Mouse (Mus musculus) hindbrain, embryonic 14.5 days (tissue): Measurements from ENCODE around the gene Mmp14. TPM values are rescaled to one million over a fixed set of nuclear protein-coding genes. Genes with fewer than 3 reads are reported as not detected.

ENCODE experiments used
- ATAC-seq: fragments of 200-750 bp; cut with Nextera tagmentation; 2 replicates; pipeline ENCODE4 v1.8.0; 2017; ENCODE audit warnings: moderate number of reproducible peaks, mild to moderate bottlenecking, moderate TSS enrichment, moderate library complexity; ENCODE audit not compliant: low FRiP score
- DNase-seq: peaks from one replicate; pipeline ENCODE4 v3.0.0-alpha.2; 2015; ENCODE audit warnings: low spot score
- H3K27ac ChIP-seq: fragments of 300-500 bp; sonication (generic); 2 replicates; pipeline ENCODE4 v1.5.1; 2014; ENCODE audit warnings: mild to moderate bottlenecking, moderate library complexity
- H3K27me3 ChIP-seq: fragments of 300-500 bp; sonication (generic); 2 replicates; pipeline ENCODE4 v1.6.1; 2014; ENCODE audit warnings: mild to moderate bottlenecking, low read length, mixed read lengths; ENCODE audit not compliant: control insufficient read depth, insufficient read depth
- H3K36me3 ChIP-seq: fragments of 300-500 bp; sonication (generic); replicated peaks from 2 replicates; pipeline ENCODE4 v1.6.1; 2014; ENCODE audit not compliant: control insufficient read depth, insufficient read depth
- H3K4me1 ChIP-seq: fragments of 300-500 bp; sonication (generic); replicated peaks from 2 replicates; pipeline ENCODE4 v1.6.1; 2014; ENCODE audit warnings: antibody characterized with exemption, low read length, mixed read lengths; ENCODE audit not compliant: control insufficient read depth, insufficient read depth
- H3K4me2 ChIP-seq: fragments of 300-500 bp; sonication (generic); replicated peaks from 2 replicates; pipeline ENCODE4 v1.6.1; 2014; ENCODE audit warnings: mild to moderate bottlenecking, moderate library complexity
- H3K4me3 ChIP-seq: fragments of 300-500 bp; sonication (generic); replicated peaks from 2 replicates; pipeline ENCODE4 v1.5.1; 2014; ENCODE audit warnings: mild to moderate bottlenecking, low read length
- H3K9ac ChIP-seq: fragments of 300-500 bp; sonication (generic); 2 replicates; pipeline ENCODE4 v1.6.1; 2014
- H3K9me3 ChIP-seq: fragments of 300-500 bp; sonication (generic); 2 replicates; pipeline ENCODE4 v1.6.1; 2016; ENCODE audit warnings: low read length; ENCODE audit not compliant: control insufficient read depth
- WGBS: fragments of 180-500 bp; shearing (Covaris S2); extraction: QIAGEN DNeasy Blood & Tissue Kit; methylation state at CpG from one replicate; pipeline ENCODE4 v1.1.7; 2014; 5-methylcytosine and 5-hydroxymethylcytosine counted together
- polyA plus RNA-seq: library from polyadenylated mRNA; unstranded; fragments of >200 nt; fragmentation: Nextera tagmentation; extraction: Ambion mirVana; gene quantifications from 2 replicates; pipeline ENCODE4 v1.2.1, GENCODE M21; 2014

The Mmp14 gene
- polyA plus RNA-seq, 1 experiment from 2014 or later, result 43.6 TPM

DNA sequence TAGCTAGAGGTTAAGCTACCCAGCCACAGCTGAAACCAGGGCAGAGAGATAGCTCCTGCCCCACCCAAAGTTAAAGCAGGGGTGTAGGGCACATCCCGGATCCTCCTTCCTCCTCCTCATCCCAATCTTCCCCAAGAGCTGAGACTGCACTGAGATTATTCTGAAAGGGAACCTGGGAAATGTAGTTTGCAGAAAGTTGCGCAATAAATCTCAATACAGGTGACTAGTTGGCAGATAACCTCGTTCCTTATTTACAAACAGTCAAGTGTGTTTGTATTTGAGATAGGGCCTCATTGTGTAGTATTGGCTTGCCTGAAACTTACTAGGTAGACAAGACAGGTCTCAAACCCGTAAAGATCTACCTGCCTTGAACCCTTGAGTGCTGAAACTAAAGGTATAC, 30.7 kb downstream of the Mmp14 start:
- H3K4me1 ChIP-seq, result peaks cover 8% of the 10 kb centered on the region
- WGBS, result 92% methylated on average over 4 of the region's 4 CpGs
- DNase-seq (no peak), ATAC-seq (no peak)
- no peak overlapping the region for H3K27ac ChIP-seq
- H3K9ac ChIP-seq, result no peak overlapping the region
- no peak overlapping the region for H3K4me2 ChIP-seq
- no peaks in the 10 kb centered on the region for H3K9me3 ChIP-seq
- peaks cover 4% of the 10 kb centered on the region; the same call in 1 of the 2 replicates for H3K36me3 ChIP-seq
- H3K4me3 ChIP-seq, result no peak overlapping the region
- H3K27me3 ChIP-seq, result no peaks in the 10 kb centered on the region

DNA sequence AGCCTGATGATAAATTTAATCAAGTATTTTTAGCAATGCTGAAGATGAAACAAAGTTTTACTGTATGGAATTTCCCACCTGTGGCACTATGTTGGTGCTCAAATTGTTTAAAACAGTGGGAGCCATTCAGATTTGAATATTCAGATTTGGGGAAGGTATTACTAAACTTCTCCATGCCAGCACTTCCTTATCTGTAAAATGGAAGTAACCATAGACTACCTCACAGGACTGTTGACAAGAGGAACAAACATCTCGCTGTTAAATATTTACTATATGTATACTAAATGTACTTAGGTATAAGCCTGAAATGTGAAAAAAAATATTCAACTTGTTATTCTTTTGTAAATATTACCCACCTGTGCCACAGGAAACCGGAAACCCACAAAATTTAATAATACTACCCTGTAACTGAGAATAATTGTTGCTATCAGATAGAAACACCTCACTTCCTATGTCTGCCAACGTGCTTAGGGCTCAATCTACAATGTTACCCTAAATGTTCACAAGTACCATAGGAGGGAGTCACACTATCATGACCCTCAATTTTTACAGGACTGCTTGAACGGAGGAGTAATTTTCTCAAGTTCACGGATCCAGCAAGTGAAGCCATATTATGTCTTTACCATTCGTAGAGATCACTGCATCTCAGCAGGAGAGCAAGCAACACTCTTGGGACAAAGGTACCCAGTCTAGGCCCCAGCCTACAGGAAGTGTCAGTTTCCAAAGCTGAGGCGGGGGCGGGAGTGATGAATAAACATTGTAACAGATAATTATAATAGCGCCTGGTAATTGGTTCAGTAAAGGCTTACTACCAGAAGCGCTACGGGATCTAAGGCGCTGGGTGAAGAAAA, 31.9 kb downstream of the Mmp14 start:
- Histone ChIP-seq H3K9me3 (no peaks in the 10 kb centered on the region), H3K4me1 (peaks cover 8% of the 10 kb centered on the region), H3K4me3 (peak overlapping the region; percentile 60), H3K4me2 (peak overlapping the region; percentile 89), H3K9ac (peak overlapping the region; percentile 69), H3K36me3 (peaks cover 15% of the 10 kb centered on the region), H3K27ac (peak overlapping the region; percentile 34), H3K27me3 (no peaks in the 10 kb centered on the region)
- DNase-seq, result no peak
- 16% methylated on average over 12 of the region's 12 CpGs for WGBS
- 0 out of 2 replicates have a peak, but pooled peaks have one; percentile 22 for ATAC-seq

- Histone ChIP-seq H3K36me3 (peaks cover 21% of the 10 kb centered on the region), H3K9ac (peak within 1 kb of the TSS; percentile 69), H3K27ac (peak within 1 kb of the TSS; percentile 34), H3K27me3 (no peaks in the 10 kb centered on the region), H3K4me1 (peaks cover 8% of the 10 kb centered on the region), H3K4me2 (peak within 1 kb of the TSS; percentile 89), H3K9me3 (no peaks in the 10 kb centered on the region), H3K4me3 (peak within 1 kb of the TSS; percentile 60)
- WGBS, result under 1% methylated on average over 35 of the region's 35 CpGs
- DNase-seq (peak; percentile 84), ATAC-seq (peak; percentile 90)
Observed at GRCm38 (mm10) chr14:54463959-54464292, 32.5 kb downstream of the Mmp14 start, which contains the start of gene Lrp10. Lrp10 (plus strand) TSS chr14:54464137.

GRCm38 (mm10) chr14:54464293-54465005, 33.0 kb downstream of the Mmp14 start:
- Histone ChIP-seq H3K27ac (peak overlapping the region; percentile 34), H3K9ac (peak overlapping the region; percentile 69), H3K4me2 (peak overlapping the region; percentile 89), H3K9me3 (no peaks in the 10 kb centered on the region), H3K4me3 (peak overlapping the region; percentile 60), H3K36me3 (peaks cover 26% of the 10 kb centered on the region), H3K27me3 (no peaks in the 10 kb centered on the region), H3K4me1 (peaks cover 8% of the 10 kb centered on the region)
- ATAC-seq (peak; percentile 73), DNase-seq (peak; percentile 66)
- WGBS, result under 1% methylated on average over 46 of the region's 57 CpGs

DNA sequence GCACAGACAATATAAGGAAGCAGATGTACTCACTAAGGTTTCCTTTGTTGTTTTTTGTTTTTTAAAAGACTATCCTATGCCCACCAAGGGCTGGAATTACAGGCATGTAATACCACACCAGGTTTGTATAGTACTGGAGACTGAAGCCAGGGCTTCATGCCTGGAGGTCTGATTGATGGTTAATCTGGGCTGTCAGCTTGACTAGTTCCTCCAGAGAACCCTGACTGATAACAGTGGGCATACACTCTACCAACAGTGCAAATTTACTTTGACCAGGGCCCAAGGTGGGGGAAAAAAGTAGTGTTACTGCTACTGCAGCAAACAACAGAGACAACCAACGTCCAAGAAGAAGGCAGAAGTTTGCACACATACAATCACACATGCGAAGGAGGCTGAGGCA, 40.1 kb downstream of the Mmp14 start:
- WGBS, result 89% methylated on average over 2 of the region's 2 CpGs
- no peak for DNase-seq
- no peak for ATAC-seq
- no peak overlapping the region for H3K27ac ChIP-seq
- no peak overlapping the region for H3K4me2 ChIP-seq
- no peaks in the 10 kb centered on the region for H3K9me3 ChIP-seq
- H3K36me3 ChIP-seq, result peaks cover 34% of the 10 kb centered on the region
- no peak overlapping the region for H3K4me3 ChIP-seq
- no peak overlapping the region for H3K9ac ChIP-seq
- H3K4me1 ChIP-seq, result peaks cover 9% of the 10 kb centered on the region
- no peaks in the 10 kb centered on the region for H3K27me3 ChIP-seq

DNA sequence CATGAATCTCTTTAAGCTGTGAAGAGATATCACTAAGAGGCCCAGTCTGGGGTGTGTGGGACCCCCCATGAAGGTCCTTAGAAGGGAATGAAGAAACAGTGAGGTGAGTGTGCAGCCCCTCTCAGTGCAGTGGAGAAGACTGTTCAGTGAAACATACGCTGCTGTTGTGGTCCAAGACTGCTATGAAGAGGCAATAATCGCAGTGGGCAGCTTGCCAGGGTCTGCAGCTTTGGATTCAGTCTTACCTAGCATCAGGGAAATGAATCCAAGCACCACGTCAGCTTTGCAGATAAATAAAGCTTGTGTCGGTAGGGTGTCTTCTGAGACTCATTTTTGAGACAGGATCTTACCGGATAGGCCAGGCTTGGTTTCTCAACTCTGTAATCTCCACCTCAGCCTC, 41.3 kb downstream of the Mmp14 start:
- no peak overlapping the region for H3K27ac ChIP-seq
- H3K4me1 ChIP-seq, result peaks cover 21% of the 10 kb centered on the region
- H3K4me3 ChIP-seq, result no peak overlapping the region
- H3K27me3 ChIP-seq, result no peaks in the 10 kb centered on the region
- H3K36me3 ChIP-seq, result peaks cover 28% of the 10 kb centered on the region
- no peak overlapping the region for H3K9ac ChIP-seq
- WGBS, result 66% methylated on average over 5 of the region's 5 CpGs
- no peaks in the 10 kb centered on the region for H3K9me3 ChIP-seq
- DNase-seq (no peak), ATAC-seq (no peak)
- H3K4me2 ChIP-seq, result no peak overlapping the region

GRCm38 (mm10) chr14:54474744-54475143, 43.3 kb downstream of the Mmp14 start:
- WGBS, result 86% methylated on average over 5 of the region's 5 CpGs
- Histone ChIP-seq H3K36me3 (peaks cover 8% of the 10 kb centered on the region), H3K4me3 (no peak overlapping the region), H3K4me2 (no peak overlapping the region), H3K9ac (no peak overlapping the region), H3K27ac (no peak overlapping the region), H3K27me3 (no peaks in the 10 kb centered on the region), H3K9me3 (no peaks in the 10 kb centered on the region), H3K4me1 (peaks cover 29% of the 10 kb centered on the region)
- DNase-seq (no peak), ATAC-seq (no peak)

DNA sequence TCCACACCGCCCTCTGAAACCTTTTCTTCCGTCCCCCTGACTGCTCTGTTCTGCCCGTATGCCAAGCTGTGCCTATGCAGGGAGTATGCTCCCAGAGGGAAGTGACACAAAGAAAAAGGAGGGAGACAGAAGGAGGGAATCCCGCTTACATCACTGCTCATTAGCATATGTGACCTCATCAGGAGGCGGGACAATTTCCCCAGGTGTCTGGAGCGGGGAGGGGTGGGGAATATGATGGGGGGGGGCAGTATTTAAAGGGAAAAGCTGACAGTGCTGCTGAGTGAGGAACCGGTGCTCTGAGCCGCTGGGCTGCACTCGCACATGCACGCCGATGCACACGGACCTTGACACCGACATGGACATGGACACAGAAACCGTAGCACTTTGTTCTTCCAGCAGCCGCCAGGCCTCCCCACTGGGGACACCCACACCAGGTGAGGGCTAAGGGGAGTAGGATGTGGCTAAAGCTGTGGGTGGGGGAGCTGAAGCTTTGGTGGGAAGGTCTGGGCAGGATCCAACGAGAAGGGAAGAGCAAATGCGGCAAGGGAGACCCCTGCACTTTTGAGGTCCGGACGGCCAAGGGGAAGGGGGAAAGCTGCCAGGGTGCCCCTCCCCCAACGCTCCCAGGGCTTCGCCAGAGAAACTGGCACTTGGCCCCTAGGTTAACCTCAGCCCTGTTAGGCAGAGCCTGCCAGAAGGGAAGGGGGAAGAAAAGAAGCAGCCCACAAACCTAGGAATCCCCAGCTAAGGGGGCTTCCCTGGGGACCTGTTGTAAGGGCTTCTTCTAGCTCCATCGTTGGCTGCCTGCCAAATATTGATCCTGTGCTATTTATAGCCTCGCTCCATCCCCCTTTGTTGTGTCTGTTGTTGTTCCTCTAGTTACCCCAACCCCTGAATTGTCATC, 44.8 kb downstream of the Mmp14 start, which contains the start of gene Rem2:
Gene Rem2 (plus strand): TSS at position 160 of the 904 bp plus-strand sequence.
- 0% methylated on average over 23 of the region's 23 CpGs for WGBS

More for the DNA sequence above, 44.8 kb downstream of the Mmp14 start, which contains the start of gene Rem2:
- no peaks in the 10 kb centered on the region for H3K9me3 ChIP-seq
- peak within 1 kb of the TSS; percentile 69 for H3K4me2 ChIP-seq
- H3K36me3 ChIP-seq, result no peaks in the 10 kb centered on the region; the same call in 1 of the 2 replicates
- peaks cover 29% of the 10 kb centered on the region for H3K4me1 ChIP-seq
- DNase-seq, result peak; percentile 84
- peak within 1 kb of the TSS; percentile 60 for H3K4me3 ChIP-seq
- H3K27me3 ChIP-seq, result no peaks in the 10 kb centered on the region
- peak within 1 kb of the TSS; percentile 78 for H3K27ac ChIP-seq
- ATAC-seq, result peak; percentile 89
- H3K9ac ChIP-seq, result peak within 1 kb of the TSS; percentile 86
